Mouse (Mus musculus) heart, adult 8-10 months (tissue): ENCODE measurements around the gene B3gnt7. TPM values are rescaled to one million over a fixed set of nuclear protein-coding genes. Genes with fewer than 3 reads are reported as not detected.
A peak's percentile ranks its signal among the peaks of the same experiment; 100 is the strongest.
"Not testable (repeated sequence)": the region's sequence is repeated elsewhere in the genome, so short reads cannot be mapped to it uniquely, and the experiment has no call there.

ENCODE experiments used
- DNase-seq: peaks from one replicate; pipeline ENCODE4 v3.0.0; 2022; ENCODE audit warnings: low spot score
- total RNA-seq, 4 experiments: library from RNA; stranded (reverse); gene quantifications; 2 replicates each; pipeline ENCODE4 v1.2.4; 2022

Gene B3gnt7
- total RNA-seq, 4 experiments from 2014 or later, result 0.38 to 0.81 (median 0.51) TPM

- DNase-seq, result no peak
Observed at GRCm38 (mm10) chr1:86301221-86302091, 1.2 kb upstream of the B3gnt7 start.

GRCm38 (mm10) chr1:86303063-86303872, 636 bp downstream of the B3gnt7 start:
- DNase-seq, result no peak

GRCm38 (mm10) chr1:86303873-86304250, 1.2 kb downstream of the B3gnt7 start:
- DNase-seq, result no peak

GRCm38 (mm10) chr1:86306686-86307085, 4.1 kb downstream of the B3gnt7 start:
- DNase-seq, result no peak

GRCm38 (mm10) chr1:86307177-86307762, 4.6 kb downstream of the B3gnt7 start:
- no peak for DNase-seq

GRCm38 (mm10) chr1:86307871-86308641, 5.4 kb downstream of the B3gnt7 start:
- no peak for DNase-seq

GRCm38 (mm10) chr1:86309270-86309833, 6.7 kb downstream of the B3gnt7 start:
- DNase-seq, result no peak

- DNase-seq, result no peak
Observed at GRCm38 (mm10) chr1:86310536-86311310, 8.1 kb downstream of the B3gnt7 start.

- no peak for DNase-seq
Observed at GRCm38 (mm10) chr1:86311467-86312005, 8.9 kb downstream of the B3gnt7 start.

- no peak for DNase-seq
Observed at GRCm38 (mm10) chr1:86312269-86312668, 9.6 kb downstream of the B3gnt7 start.

- no peak for DNase-seq
Observed at GRCm38 (mm10) chr1:86313096-86313771, 10.6 kb downstream of the B3gnt7 start.

- DNase-seq, result no peak
Observed at GRCm38 (mm10) chr1:86313772-86314125, 11.1 kb downstream of the B3gnt7 start.

- no peak for DNase-seq
Observed at GRCm38 (mm10) chr1:86320822-86321413, 18.3 kb downstream of the B3gnt7 start.

- no peak for DNase-seq
Observed at GRCm38 (mm10) chr1:86336330-86336729, 33.7 kb downstream of the B3gnt7 start.

GRCm38 (mm10) chr1:86339156-86339812, 36.7 kb downstream of the B3gnt7 start:
- DNase-seq, result peak; percentile 79

GRCm38 (mm10) chr1:86341096-86341495, 38.5 kb downstream of the B3gnt7 start:
- DNase-seq, result not testable (repeated sequence)

GRCm38 (mm10) chr1:86342371-86342770, 39.7 kb downstream of the B3gnt7 start:
- no peak for DNase-seq

- no peak for DNase-seq
Observed at GRCm38 (mm10) chr1:86343087-86343645, 40.5 kb downstream of the B3gnt7 start.
